19 mouse cellular contexts compared by ENCODE assay signal in the genomic region with DNA sequence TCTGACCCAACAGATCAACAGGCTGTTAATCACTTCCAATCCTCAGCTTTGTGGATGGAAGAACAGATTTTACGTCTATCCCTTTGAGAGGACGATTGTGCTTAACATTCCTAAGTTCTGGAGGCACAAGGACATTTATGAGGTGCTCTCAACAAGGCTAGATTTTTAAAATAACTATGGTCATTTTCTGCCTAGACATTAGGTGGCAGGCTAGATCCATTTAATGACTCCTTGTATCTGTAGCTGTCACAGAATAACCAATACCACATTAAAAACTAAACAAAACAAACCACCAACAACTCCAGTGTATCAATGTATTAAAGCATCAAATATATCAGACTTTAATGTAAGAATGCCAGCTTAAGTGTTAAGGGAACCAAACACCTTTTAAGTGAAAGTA. TPM values are rescaled to one million over a fixed set of nuclear protein-coding genes. Genes with fewer than 3 reads are reported as not detected.
DNase-seq lines count a peak whose midpoint lies in the region; ATAC-seq and TF ChIP-seq lines count a peak whose summit lies in the region.
"Had no signal": no experiment of that assay in that cellular context is flagged by ENCODE, and none has a peak within 500 bp of the region (broad histone marks: within the 10 kb centered on the region; RNA-seq: fewer than 3 reads in every experiment).

No protein-coding gene starts in this region.

- peak; percentile 31; the same call in 1 of the 2 replicates for TF ChIP-seq CTCF in hindbrain, postnatal 0 days (IDR thresholded peaks at IDR 0.05; ENCODE audit: low read depth)
- peak; percentile 62 for TF ChIP-seq CTCF in stomach, postnatal 0 days (IDR thresholded peaks at IDR 0.05; ENCODE audit: low read depth)

- no peak overlapping the region for H3K4me3 ChIP-seq in hindbrain, postnatal 0 days (ENCODE audit: low read length)
- H3K4me3 ChIP-seq in hindbrain, embryonic 14.5 days (replicated peaks; ENCODE audit: low read length): no peak overlapping the region
- no peak overlapping the region for H3K4me3 ChIP-seq in stomach, postnatal 0 days (ENCODE audit: low read depth, low read length)
- H3K4me3 ChIP-seq: forebrain, embryonic 15.5 days; megakaryocyte, embryonic 14.5 days; myocyte had no signal

- no peaks in the 10 kb centered on the region for H3K36me3 ChIP-seq in hindbrain, postnatal 0 days (ENCODE audit: insufficient read depth, low read length)
- H3K36me3 ChIP-seq in hindbrain, embryonic 14.5 days (replicated peaks; ENCODE audit: control insufficient read depth, insufficient read depth): no peaks in the 10 kb centered on the region
- no peaks in the 10 kb centered on the region for H3K36me3 ChIP-seq in stomach, postnatal 0 days (ENCODE audit: control insufficient read depth, insufficient read depth, low read length)
- H3K36me3 ChIP-seq: forebrain, embryonic 15.5 days had no signal

- WGBS in hindbrain, postnatal 0 days: 39% methylated on average over 2 of the region's 2 CpGs
- WGBS in hindbrain, embryonic 14.5 days: 60% methylated on average over 2 of the region's 2 CpGs
- 24% methylated on average over 2 of the region's 2 CpGs for WGBS in stomach, postnatal 0 days

- H3K9me3 ChIP-seq in hindbrain, postnatal 0 days (ENCODE audit: low read length): no peaks in the 10 kb centered on the region
- H3K9me3 ChIP-seq in hindbrain, embryonic 14.5 days (ENCODE audit: control insufficient read depth, low read length): no peaks in the 10 kb centered on the region
- H3K9me3 ChIP-seq in stomach, postnatal 0 days (ENCODE audit: control insufficient read depth, low read length): no peaks in the 10 kb centered on the region
- H3K9me3 ChIP-seq: forebrain, embryonic 15.5 days; megakaryocyte, embryonic 14.5 days had no signal

- TF ChIP-seq EP300 in stomach, postnatal 0 days (optimal IDR thresholded peaks at IDR 0.05): no peak

- H3K27me3 ChIP-seq in hindbrain, postnatal 0 days (ENCODE audit: insufficient read depth, low read length): no peaks in the 10 kb centered on the region
- H3K27me3 ChIP-seq in hindbrain, embryonic 14.5 days (ENCODE audit: control insufficient read depth, insufficient read depth, low read length): no peaks in the 10 kb centered on the region
- H3K27me3 ChIP-seq in stomach, postnatal 0 days (ENCODE audit: control insufficient read depth, insufficient read depth, low read length): no peaks in the 10 kb centered on the region
- H3K27me3 ChIP-seq: forebrain, embryonic 15.5 days had no signal

- H3K4me1 ChIP-seq in hindbrain, postnatal 0 days (ENCODE audit: insufficient read depth, low read length): no peaks in the 10 kb centered on the region
- no peaks in the 10 kb centered on the region for H3K4me1 ChIP-seq in hindbrain, embryonic 14.5 days (replicated peaks; ENCODE audit: control insufficient read depth, insufficient read depth, low read length)
- H3K4me1 ChIP-seq in stomach, postnatal 0 days (replicated peaks; ENCODE audit: control insufficient read depth, insufficient read depth): no peaks in the 10 kb centered on the region
- H3K4me1 ChIP-seq: forebrain, embryonic 15.5 days had no signal

- no peak for DNase-seq in hindbrain, postnatal 0 days (ENCODE audit: low spot score)
- DNase-seq in hindbrain, embryonic 14.5 days (ENCODE audit: low spot score): no peak
- DNase-seq in lung, postnatal 36 days: peak; percentile 16
- DNase-seq in lung, postnatal 10 days: no peak
- peak; percentile 14 for DNase-seq in ZHBTc4 (ENCODE audit: low read depth, low spot score)
- no peak for DNase-seq in stomach, postnatal 0 days (ENCODE audit: low spot score)
- DNase-seq in T-cell, adult 2 months (ENCODE audit: low spot score): no peak
- DNase-seq: heart, postnatal 36 days; kidney, adult 18-20 months; layer of hippocampus, postnatal 36 days; liver; right cerebral cortex, adult 18-20 months; thymus, postnatal 25 days had no signal

- H3K9ac ChIP-seq in hindbrain, postnatal 0 days (replicated peaks; ENCODE audit: low read length): no peak overlapping the region
- H3K9ac ChIP-seq in hindbrain, embryonic 14.5 days: no peak overlapping the region
- H3K9ac ChIP-seq in stomach, postnatal 0 days (ENCODE audit: low read length): no peak overlapping the region
- H3K9ac ChIP-seq: forebrain, embryonic 15.5 days had no signal

- no peak overlapping the region for H3K4me2 ChIP-seq in hindbrain, postnatal 0 days (ENCODE audit: low read depth, low read length)
- H3K4me2 ChIP-seq in hindbrain, embryonic 14.5 days (replicated peaks): no peak overlapping the region
- no peak overlapping the region for H3K4me2 ChIP-seq in stomach, postnatal 0 days (replicated peaks; ENCODE audit: low read depth)
- H3K4me2 ChIP-seq: forebrain, embryonic 15.5 days had no signal

- ATAC-seq in hindbrain, postnatal 0 days: no peak
- no peak for ATAC-seq in hindbrain, embryonic 14.5 days (ENCODE audit: low FRiP score)
- no peak for ATAC-seq in stomach, postnatal 0 days (ENCODE audit: low FRiP score, low TSS enrichment)
- ATAC-seq in cerebellum, adult (ENCODE audit: insufficient number of reproducible peaks, low FRiP score, low TSS enrichment): no peak
- ATAC-seq: forebrain, embryonic 15.5 days had no signal

- H3K27ac ChIP-seq in hindbrain, postnatal 0 days: no peak overlapping the region
- no peak overlapping the region for H3K27ac ChIP-seq in hindbrain, embryonic 14.5 days
- no peak overlapping the region for H3K27ac ChIP-seq in stomach, postnatal 0 days (replicated peaks)
- H3K27ac ChIP-seq: forebrain, embryonic 15.5 days had no signal

RNA-seq across cellular contexts. Expression of gene Klre1, which starts 2.4 kb away (rescaled TPM):
- total RNA-seq in hindbrain, postnatal 0 days (2014; rRNA removed): not detected in 2 replicates
- polyA plus RNA-seq in hindbrain, postnatal 0 days (2015; fragmentation: Nextera tagmentation; extraction: Ambion mirVana): 0.21 TPM in 1 of 2 replicates, not detected in the other
- not detected in 2 replicates for polyA plus RNA-seq in hindbrain, embryonic 14.5 days (2014; fragmentation: Nextera tagmentation; extraction: Ambion mirVana)
- not detected in 2 replicates for polyA plus RNA-seq in stomach, postnatal 0 days (2015; fragmentation: Nextera tagmentation; extraction: Ambion mirVana)
- total RNA-seq: gastrocnemius, postnatal 4 days; heart, postnatal 36 days; layer of hippocampus, postnatal 36 days had no signal
- polyA plus RNA-seq: forebrain, embryonic 15.5 days; myocyte had no signal

RNA-seq across cellular contexts. Expression of gene Klrd1, which starts 16.3 kb away (rescaled TPM):
- not detected in 2 replicates for total RNA-seq in hindbrain, postnatal 0 days (2014; rRNA removed)
- polyA plus RNA-seq in hindbrain, postnatal 0 days (2015; fragmentation: Nextera tagmentation; extraction: Ambion mirVana): not detected in 2 replicates
- polyA plus RNA-seq in hindbrain, embryonic 14.5 days (2014; fragmentation: Nextera tagmentation; extraction: Ambion mirVana): not detected in 2 replicates
- 0.27 and 0.53 TPM in 2 replicates for polyA plus RNA-seq in stomach, postnatal 0 days (2015; fragmentation: Nextera tagmentation; extraction: Ambion mirVana)
- total RNA-seq: gastrocnemius, postnatal 4 days; layer of hippocampus, postnatal 36 days had no signal
- polyA plus RNA-seq: cortical plate, adult 2 months; forebrain, embryonic 15.5 days; myocyte had no signal

RNA-seq across cellular contexts. Expression of gene Gabarapl1, which starts 42.4 kb away (rescaled TPM):
- 272 and 286 TPM in 2 replicates for total RNA-seq in hindbrain, postnatal 0 days (2014; rRNA removed)
- 272 and 274 TPM in 2 replicates for polyA plus RNA-seq in hindbrain, postnatal 0 days (2015; fragmentation: Nextera tagmentation; extraction: Ambion mirVana)
- polyA plus RNA-seq in hindbrain, embryonic 14.5 days (2014; fragmentation: Nextera tagmentation; extraction: Ambion mirVana): 74.7 and 80.9 TPM in 2 replicates
- polyA plus RNA-seq in stomach, postnatal 0 days (2015; fragmentation: Nextera tagmentation; extraction: Ambion mirVana): 45.7 and 46.8 TPM in 2 replicates

RNA-seq across cellular contexts. Expression of gene Klrk1, which starts 48.3 kb away (rescaled TPM):
- not detected in 2 replicates for total RNA-seq in hindbrain, postnatal 0 days (2014; rRNA removed)
- 0.05 and 0.13 TPM in 2 replicates for polyA plus RNA-seq in hindbrain, postnatal 0 days (2015; fragmentation: Nextera tagmentation; extraction: Ambion mirVana)
- polyA plus RNA-seq in hindbrain, embryonic 14.5 days (2014; fragmentation: Nextera tagmentation; extraction: Ambion mirVana): 0.13 TPM in 1 of 2 replicates, not detected in the other
- 0.15 and 0.21 TPM in 2 replicates for polyA plus RNA-seq in stomach, postnatal 0 days (2015; fragmentation: Nextera tagmentation; extraction: Ambion mirVana)
- total RNA-seq: gastrocnemius, postnatal 4 days; layer of hippocampus, postnatal 36 days had no signal
- polyA plus RNA-seq: myocyte had no signal

Comparison
In these comparisons a context has a peak if more than half of its experiments do, and no peak if none do; other contexts are left out.
1. DNase-seq: peak in lung, postnatal 36 days (single experiment) and ZHBTc4 (single experiment); none in hindbrain, postnatal 0 days (single experiment), hindbrain, embryonic 14.5 days (single experiment), lung, postnatal 10 days (single experiment), stomach, postnatal 0 days (single experiment) and T-cell, adult 2 months (single experiment).